Mouse (Mus musculus) kidney, postnatal 36 days (tissue): Measurements from ENCODE around the gene Tomm6.

Experiments
- DNase-seq, 2 experiments: peaks; one replicate each; pipeline ENCODE4 v3.0.0; 2021 to 2022; ENCODE audit warnings: mixed read lengths in 2 of 2

Gene Tomm6

GRCm38 (mm10) chr17:47648966-47649365 lies 39.2 kb downstream of the Tomm6 start:
- no peak for DNase-seq

- peak; percentile 77 to 82 for DNase-seq
These were observed 41.5 kb downstream of the Tomm6 start for GRCm38 (mm10) chr17:47646683-47647082.

- DNase-seq = peak; percentile 14 to 27
These were observed 45.2 kb downstream of the Tomm6 start for GRCm38 (mm10) chr17:47642992-47643391.
